Mouse (Mus musculus) cerebellum, adult 8-10 months (tissue): Measurements from ENCODE around the gene Tbc1d12.

Experiments used
- DNase-seq: peaks from one replicate; pipeline ENCODE4 v3.0.0; 2022

Tbc1d12 gene

DNA sequence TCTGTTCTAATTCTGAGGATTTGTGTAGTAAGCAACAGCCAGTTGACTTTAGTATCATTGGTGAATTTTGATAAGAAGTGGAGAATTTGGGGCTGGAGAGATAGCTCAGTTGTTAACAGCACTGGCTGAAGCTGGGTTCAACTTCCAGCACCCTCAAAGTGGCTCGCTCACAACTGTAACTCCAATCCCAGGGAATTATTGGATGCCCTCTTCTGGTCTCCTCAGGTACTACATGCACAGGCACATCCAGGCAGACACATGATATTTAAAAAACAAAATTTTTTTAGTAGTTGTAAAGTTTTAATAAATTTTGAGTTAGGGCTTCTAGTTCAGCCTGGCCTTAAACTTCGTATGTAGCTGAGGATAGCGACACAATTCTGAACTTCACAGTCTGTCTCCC is 79.3 kb downstream of the Tbc1d12 start:
- peak; percentile 32 for DNase-seq

DNA sequence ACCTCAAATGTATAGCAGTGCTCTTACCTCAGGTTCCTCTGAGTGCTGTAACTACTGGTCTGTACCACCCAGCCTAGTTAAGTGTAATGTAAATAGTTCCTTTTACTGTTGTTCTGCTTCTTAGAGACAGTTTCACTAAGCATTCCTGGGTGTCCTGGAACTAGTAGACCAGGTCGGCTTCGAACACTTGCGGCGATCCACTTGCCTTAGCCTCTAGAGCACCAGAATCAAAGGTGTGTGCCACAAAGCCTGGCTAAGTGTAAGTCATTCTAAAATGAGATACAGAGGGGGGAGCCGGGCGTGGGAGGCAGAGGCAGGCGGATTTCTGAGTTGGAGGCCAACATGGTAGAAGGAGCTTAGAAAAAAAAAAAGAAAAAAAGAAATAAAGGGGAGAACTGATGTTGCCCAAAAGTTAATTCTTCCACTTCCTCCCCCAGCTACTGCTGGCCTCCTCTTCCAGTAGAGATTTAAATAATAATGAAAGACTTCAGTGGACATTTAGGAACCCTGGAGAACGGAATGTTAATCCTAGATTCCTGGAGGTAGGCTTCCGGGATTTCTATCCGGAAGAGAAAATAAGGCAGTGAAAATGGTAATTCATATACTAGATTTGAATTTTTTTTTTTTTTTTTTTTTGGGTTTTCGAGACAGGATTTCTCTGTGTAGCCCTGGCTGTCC is 92.2 kb downstream of the Tbc1d12 start:
- DNase-seq: no peak

DNA sequence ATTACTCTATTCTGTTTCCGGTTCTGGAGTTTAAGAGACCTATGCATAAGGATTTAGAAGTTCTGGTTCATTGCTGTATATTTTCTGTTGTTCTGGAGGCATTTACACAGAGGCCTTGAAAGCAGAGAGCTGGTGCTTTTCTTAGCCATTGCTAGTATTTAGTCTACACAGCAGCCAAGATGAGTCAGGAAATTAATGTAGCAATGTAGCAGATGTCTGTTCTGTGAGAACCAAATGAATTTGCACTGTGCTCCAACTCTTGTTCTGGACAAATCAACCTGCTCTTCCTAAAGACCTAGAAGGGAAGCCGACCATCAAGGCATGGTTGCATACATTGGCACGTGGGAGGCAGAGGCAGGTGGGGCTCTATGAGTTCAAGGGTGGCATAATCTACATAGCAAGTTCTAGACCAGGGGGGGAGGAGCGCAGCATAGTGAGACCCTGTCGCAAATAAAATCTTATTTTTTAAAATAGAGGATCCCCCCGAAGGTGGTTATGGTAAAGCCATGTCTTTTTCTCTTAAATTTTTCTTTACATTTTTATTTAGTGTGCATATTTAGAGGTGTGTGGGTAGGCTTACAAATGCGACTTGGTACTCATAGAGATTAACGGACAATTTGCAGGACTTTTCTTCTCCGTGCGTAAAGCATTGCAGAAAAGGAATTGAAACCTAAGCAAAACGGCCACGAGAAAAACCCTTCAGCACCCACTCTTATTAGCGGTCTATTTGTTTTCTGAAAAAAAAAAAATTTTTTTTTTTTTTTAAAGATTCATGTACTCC is 93.3 kb downstream of the Tbc1d12 start:
- no peak for DNase-seq

DNA sequence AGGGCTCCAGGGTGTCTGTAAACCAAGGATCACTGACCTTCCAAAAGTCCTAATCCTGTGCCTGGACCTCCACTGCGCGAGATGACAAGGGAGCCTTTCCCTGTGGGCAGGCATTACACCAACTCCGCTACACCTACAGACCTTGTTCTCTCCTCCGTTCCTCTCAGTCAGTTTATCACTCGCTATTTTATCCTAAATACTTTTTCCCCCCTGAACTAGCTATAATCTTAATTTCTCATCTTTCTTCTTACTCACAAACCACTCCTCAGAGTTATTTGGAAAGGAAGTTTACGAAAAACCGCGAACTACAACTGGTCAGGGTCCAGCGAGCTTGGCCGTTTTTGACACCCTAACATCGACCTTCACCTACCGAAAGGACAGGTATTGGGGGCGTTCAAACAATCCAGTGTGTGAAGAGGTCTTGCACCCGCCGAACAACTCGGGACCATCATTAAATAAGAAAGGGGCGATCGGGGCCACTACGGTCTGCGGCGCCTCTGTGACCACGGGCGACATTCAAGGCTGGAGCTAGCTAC is 93.9 kb downstream of the Tbc1d12 start:
- DNase-seq: no peak

DNA sequence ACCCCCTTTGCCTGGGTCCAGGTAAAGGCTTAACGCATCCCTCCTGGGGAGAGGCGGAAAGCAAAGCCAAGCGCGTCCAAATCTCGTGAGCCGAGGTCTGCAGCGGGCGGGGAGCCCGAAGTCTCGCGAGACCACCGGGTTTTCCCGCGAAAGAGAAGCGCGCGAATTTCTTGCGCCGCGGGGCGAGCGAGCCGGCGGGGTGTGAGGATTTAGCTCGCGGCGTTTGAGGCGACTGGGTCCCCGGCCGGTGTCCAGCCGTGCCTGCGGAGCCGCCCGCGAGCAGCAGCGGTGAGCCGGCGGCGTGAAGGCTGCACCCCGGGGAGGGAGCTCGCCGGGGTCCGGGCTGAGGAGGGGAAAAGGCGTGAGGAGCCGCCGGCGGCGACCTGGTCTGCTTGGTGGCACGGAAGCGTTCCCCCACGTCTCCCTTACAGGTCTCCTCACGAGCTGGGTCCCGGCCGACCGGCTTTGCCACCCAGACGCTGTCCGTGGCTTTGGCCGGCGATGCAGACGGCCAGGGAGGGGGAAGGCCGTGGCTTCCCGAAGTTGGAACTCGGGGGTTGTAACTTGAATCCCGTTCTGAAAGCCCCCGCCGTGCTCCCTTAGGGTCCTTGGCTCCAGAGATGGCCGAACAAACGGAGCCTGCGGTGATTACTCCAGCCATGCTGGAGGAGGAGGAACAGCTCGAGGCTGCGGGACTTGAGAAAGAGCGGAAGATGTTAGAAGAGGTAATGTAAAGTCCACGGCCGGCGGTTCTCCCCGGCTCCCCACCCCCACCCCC is 94.6 kb downstream of the Tbc1d12 start, which contains the start of gene Hells:
TSS of gene Hells (plus strand) at position 128 of the 778 bp plus-strand sequence.
- DNase-seq: peak; percentile 74

DNA sequence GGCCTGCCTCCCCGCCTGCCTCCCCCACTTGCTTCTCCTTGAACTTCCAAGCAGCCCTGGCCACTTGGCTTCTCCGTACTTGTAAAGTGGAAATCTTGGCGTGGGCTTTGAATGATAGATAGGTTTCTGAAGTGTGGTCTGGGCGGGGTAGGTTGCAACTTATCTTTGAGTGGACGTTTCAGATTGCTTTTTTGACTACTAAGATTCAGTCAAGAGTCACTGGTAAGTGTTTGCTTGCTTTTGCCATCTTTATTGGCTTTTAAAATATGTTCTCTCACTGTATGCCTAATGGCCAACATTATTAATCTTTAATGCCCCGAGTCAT is 95.1 kb downstream of the Tbc1d12 start:
- DNase-seq: no peak

DNA sequence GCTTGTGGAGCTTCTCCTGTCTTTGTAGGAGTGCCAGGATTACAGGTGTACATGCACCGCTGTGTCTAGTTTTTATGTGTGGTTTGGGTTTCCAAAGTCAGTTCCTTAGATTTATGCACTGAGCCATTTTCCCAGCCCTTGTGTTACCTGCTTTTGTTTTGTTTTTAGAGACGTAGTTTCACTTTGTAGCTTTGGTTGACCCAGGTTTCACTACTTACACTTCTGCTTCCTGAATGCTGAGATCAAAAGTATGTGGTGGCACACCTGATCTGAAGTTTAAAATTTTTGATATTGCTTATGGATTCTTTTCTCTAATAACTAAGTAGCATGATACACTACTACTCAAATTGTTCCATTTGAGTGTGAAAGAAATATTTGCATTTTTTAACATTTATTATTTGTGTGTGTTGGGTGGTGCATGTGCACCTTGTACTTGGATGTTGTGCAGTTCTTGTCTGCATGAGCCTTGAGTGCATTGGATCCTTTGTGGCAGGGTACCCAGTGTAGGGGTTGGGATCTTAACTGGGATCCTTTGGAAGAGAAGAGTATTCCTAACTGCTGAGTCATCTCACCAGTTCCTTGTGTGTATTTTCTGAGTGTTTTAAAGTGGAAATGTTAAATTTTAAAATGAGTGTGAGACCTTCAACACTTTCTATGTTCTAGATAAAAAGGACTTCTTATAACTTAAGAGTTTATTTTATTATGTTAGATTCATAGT is 108.4 kb downstream of the Tbc1d12 start:
- no peak for DNase-seq
